In genomic region chr6:47287722-47288121, GRCm38 (mm10) we compare ENCODE assay signal across 30 mouse cellular contexts.
DNase-seq lines count a peak whose midpoint lies in the region; ATAC-seq lines count a peak whose summit lies in the region.
"Had no signal": no experiment of that assay in that cellular context is flagged by ENCODE, and none has a peak within 500 bp of the region (broad histone marks: within the 10 kb centered on the region; RNA-seq: fewer than 3 reads in every experiment).

No protein-coding gene starts in this region.

- no peaks in the 10 kb centered on the region for H3K27me3 ChIP-seq in forebrain, embryonic 15.5 days
- H3K27me3 ChIP-seq in forebrain, embryonic 12.5 days, result no peaks in the 10 kb centered on the region
- H3K27me3 ChIP-seq in midbrain, embryonic 14.5 days (ENCODE audit: control insufficient read depth, insufficient read depth, low read length), result no peaks in the 10 kb centered on the region
- H3K27me3 ChIP-seq in midbrain, embryonic 10.5 days (ENCODE audit: low read depth, poor library complexity, severe bottlenecking), result no peaks in the 10 kb centered on the region
- no peaks in the 10 kb centered on the region for H3K27me3 ChIP-seq in hindbrain, embryonic 15.5 days
- H3K27me3 ChIP-seq in neural tube, embryonic 15.5 days (replicated peaks), result no peaks in the 10 kb centered on the region
- H3K27me3 ChIP-seq: heart, embryonic 15.5 days; kidney, embryonic 15.5 days; limb, embryonic 12.5 days; liver, embryonic 15.5 days; lung, embryonic 15.5 days; midbrain, embryonic 12.5 days; neural tube, embryonic 13.5 days had no signal

- no peaks in the 10 kb centered on the region for H3K9me3 ChIP-seq in forebrain, embryonic 15.5 days
- no peaks in the 10 kb centered on the region for H3K9me3 ChIP-seq in forebrain, embryonic 12.5 days
- no peaks in the 10 kb centered on the region for H3K9me3 ChIP-seq in midbrain, embryonic 14.5 days (ENCODE audit: control insufficient read depth, low read length)
- no peaks in the 10 kb centered on the region for H3K9me3 ChIP-seq in midbrain, embryonic 10.5 days (replicated peaks)
- no peaks in the 10 kb centered on the region for H3K9me3 ChIP-seq in hindbrain, embryonic 15.5 days
- no peaks in the 10 kb centered on the region for H3K9me3 ChIP-seq in neural tube, embryonic 15.5 days (replicated peaks)
- H3K9me3 ChIP-seq: heart, embryonic 10.5 days; heart, embryonic 15.5 days; kidney, embryonic 15.5 days; limb, embryonic 12.5 days; liver, embryonic 15.5 days; lung, embryonic 15.5 days; midbrain, embryonic 12.5 days; neural tube, embryonic 13.5 days had no signal

- H3K36me3 ChIP-seq in forebrain, embryonic 15.5 days, result no peaks in the 10 kb centered on the region
- H3K36me3 ChIP-seq in forebrain, embryonic 12.5 days (replicated peaks), result no peaks in the 10 kb centered on the region
- no peaks in the 10 kb centered on the region for H3K36me3 ChIP-seq in midbrain, embryonic 14.5 days (ENCODE audit: control insufficient read depth, insufficient read depth, low read length)
- H3K36me3 ChIP-seq in midbrain, embryonic 10.5 days, result no peaks in the 10 kb centered on the region
- H3K36me3 ChIP-seq in hindbrain, embryonic 15.5 days, result no peaks in the 10 kb centered on the region
- H3K36me3 ChIP-seq in neural tube, embryonic 15.5 days, result no peaks in the 10 kb centered on the region
- H3K36me3 ChIP-seq: heart, embryonic 10.5 days; heart, embryonic 15.5 days; kidney, embryonic 15.5 days; limb, embryonic 12.5 days; liver, embryonic 15.5 days; lung, embryonic 15.5 days; midbrain, embryonic 12.5 days; neural tube, embryonic 13.5 days had no signal

- H3K4me3 ChIP-seq in forebrain, embryonic 15.5 days, result no peak overlapping the region
- no peak overlapping the region for H3K4me3 ChIP-seq in forebrain, embryonic 12.5 days (replicated peaks)
- no peak overlapping the region for H3K4me3 ChIP-seq in midbrain, embryonic 14.5 days (replicated peaks; ENCODE audit: low read depth, low read length)
- H3K4me3 ChIP-seq in midbrain, embryonic 10.5 days, result no peak overlapping the region
- no peak overlapping the region for H3K4me3 ChIP-seq in hindbrain, embryonic 15.5 days
- H3K4me3 ChIP-seq in neural tube, embryonic 15.5 days (replicated peaks), result no peak overlapping the region
- H3K4me3 ChIP-seq: erythroblast, embryonic 14.5 days; heart, embryonic 10.5 days; heart, embryonic 15.5 days; kidney, embryonic 15.5 days; limb, embryonic 12.5 days; liver, embryonic 15.5 days; lung, embryonic 15.5 days; midbrain, embryonic 12.5 days; myocyte; neural tube, embryonic 13.5 days had no signal

- no peak for DNase-seq in midbrain, embryonic 14.5 days
- DNase-seq in midbrain, embryonic 10.5 days (ENCODE audit: low spot score), result no peak
- no peak for DNase-seq in kidney, adult 18-20 months
- DNase-seq in heart, postnatal 14 days, result no peak
- DNase-seq: adrenal gland, postnatal 10 days; cerebellum, adult 11-12 months; cerebellum, adult 9-11 months; gastrocnemius, postnatal 25 days; heart, adult 11 months; heart, postnatal 36 days; kidney, adult 11 months; kidney, postnatal 25 days; retina, postnatal 1 day; right cerebral cortex, postnatal 14 days had no signal

- WGBS in forebrain, embryonic 15.5 days, result 35% methylated on average over 1 of the region's 1 CpGs
- WGBS in forebrain, embryonic 12.5 days, result 60% methylated on average over 1 of the region's 1 CpGs
- 40% methylated on average over 1 of the region's 1 CpGs for whole genome bisulfite sequencing in midbrain, embryonic 14.5 days
- WGBS in midbrain, embryonic 10.5 days, result 89% methylated on average over 1 of the region's 1 CpGs
- WGBS in hindbrain, embryonic 15.5 days, result 27% methylated on average over 1 of the region's 1 CpGs
- 37% methylated on average over 1 of the region's 1 CpGs for WGBS in neural tube, embryonic 15.5 days

- no peak for ATAC-seq in forebrain, embryonic 15.5 days (replicated peaks)
- no peak for ATAC-seq in forebrain, embryonic 12.5 days (ENCODE audit: low FRiP score)
- ATAC-seq in midbrain, embryonic 14.5 days (ENCODE audit: low FRiP score, low TSS enrichment), result no peak
- ATAC-seq in hindbrain, embryonic 15.5 days (ENCODE audit: low FRiP score, low read depth), result no peak
- ATAC-seq in neural tube, embryonic 15.5 days (ENCODE audit: low FRiP score), result no peak
- ATAC-seq: inflammation-experienced regulatory T-cells, adult 6 months; Patski had no signal

- no peak overlapping the region for H3K9ac ChIP-seq in forebrain, embryonic 15.5 days (replicated peaks)
- no peak overlapping the region for H3K9ac ChIP-seq in forebrain, embryonic 12.5 days
- no peak overlapping the region for H3K9ac ChIP-seq in midbrain, embryonic 14.5 days (replicated peaks; ENCODE audit: low read length)
- no peak overlapping the region for H3K9ac ChIP-seq in hindbrain, embryonic 15.5 days
- H3K9ac ChIP-seq in neural tube, embryonic 15.5 days (replicated peaks), result no peak overlapping the region
- H3K9ac ChIP-seq: heart, embryonic 15.5 days; kidney, embryonic 15.5 days; limb, embryonic 12.5 days; liver, embryonic 15.5 days; lung, embryonic 15.5 days; midbrain, embryonic 12.5 days; neural tube, embryonic 13.5 days had no signal

- H3K4me2 ChIP-seq in forebrain, embryonic 15.5 days (replicated peaks), result no peak overlapping the region
- no peak overlapping the region for H3K4me2 ChIP-seq in forebrain, embryonic 12.5 days
- no peak overlapping the region for H3K4me2 ChIP-seq in midbrain, embryonic 14.5 days (ENCODE audit: low read length)
- H3K4me2 ChIP-seq in hindbrain, embryonic 15.5 days, result no peak overlapping the region
- no peak overlapping the region for H3K4me2 ChIP-seq in neural tube, embryonic 15.5 days
- H3K4me2 ChIP-seq: heart, embryonic 15.5 days; kidney, embryonic 15.5 days; limb, embryonic 12.5 days; liver, embryonic 15.5 days; lung, embryonic 15.5 days; midbrain, embryonic 12.5 days; neural tube, embryonic 13.5 days had no signal

- peaks cover 29% of the 10 kb centered on the region for H3K4me1 ChIP-seq in forebrain, embryonic 15.5 days
- peaks cover 36% of the 10 kb centered on the region for H3K4me1 ChIP-seq in forebrain, embryonic 12.5 days
- 0 out of 2 replicates have a peak, but pooled peaks cover 7% of the 10 kb centered on the region for H3K4me1 ChIP-seq in midbrain, embryonic 14.5 days (ENCODE audit: control insufficient read depth, insufficient read depth, low read length)
- peaks cover 24% of the 10 kb centered on the region for H3K4me1 ChIP-seq in midbrain, embryonic 10.5 days
- peaks cover 13% of the 10 kb centered on the region; the same call in 1 of the 2 replicates for H3K4me1 ChIP-seq in hindbrain, embryonic 15.5 days (replicated peaks)
- peaks cover 9% of the 10 kb centered on the region for H3K4me1 ChIP-seq in neural tube, embryonic 15.5 days
- H3K4me1 ChIP-seq: heart, embryonic 10.5 days; heart, embryonic 15.5 days; liver, embryonic 15.5 days; lung, embryonic 15.5 days had no signal

- intact Hi-C loops in heart, postnatal 14 days (cut with DNase I), result no loop called here

- H3K27ac ChIP-seq in forebrain, embryonic 15.5 days (replicated peaks), result peak overlapping the region; percentile 87
- no peak overlapping the region for H3K27ac ChIP-seq in forebrain, embryonic 12.5 days
- H3K27ac ChIP-seq in midbrain, embryonic 14.5 days (replicated peaks; ENCODE audit: low read depth, low read length), result peak overlapping the region; percentile 55
- no peak overlapping the region for H3K27ac ChIP-seq in midbrain, embryonic 10.5 days (replicated peaks)
- H3K27ac ChIP-seq in hindbrain, embryonic 15.5 days (replicated peaks), result 0 out of 2 replicates have a peak overlapping the region, but pooled peaks have one; percentile 53
- 0 out of 2 replicates have a peak overlapping the region, but pooled peaks have one; percentile 37 for H3K27ac ChIP-seq in neural tube, embryonic 15.5 days (replicated peaks)
- H3K27ac ChIP-seq: heart, embryonic 10.5 days; heart, embryonic 15.5 days; kidney, embryonic 15.5 days; limb, embryonic 12.5 days; liver, embryonic 15.5 days; lung, embryonic 15.5 days; midbrain, embryonic 12.5 days had no signal

Comparison
In these comparisons a context has a peak if more than half of its experiments do, and no peak if none do; other contexts are left out.
1. H3K27ac ChIP-seq: peak in forebrain, embryonic 15.5 days (single experiment), midbrain, embryonic 14.5 days (single experiment), hindbrain, embryonic 15.5 days (single experiment) and neural tube, embryonic 15.5 days (single experiment); none in forebrain, embryonic 12.5 days (single experiment) and midbrain, embryonic 10.5 days (single experiment).